Mouse (Mus musculus): ENCODE measurements around the gene Hspa1l.

Gene Hspa1l

GRCm38 (mm10) chr17:35027277-35028068 is 55.0 kb downstream of the Hspa1l start, which contains the start of gene Sapcd1:
Gene Sapcd1 (minus strand): TSS chr17:35028016.
- DNase-seq (ENCODE audit: low spot score) = no peak

- DNase-seq (ENCODE audit: low spot score) = no peak
Measured at GRCm38 (mm10) chr17:35028315-35028714, 55.8 kb downstream of the Hspa1l start.
